Mouse (Mus musculus): ENCODE data around the gene Phb2.

DNA sequence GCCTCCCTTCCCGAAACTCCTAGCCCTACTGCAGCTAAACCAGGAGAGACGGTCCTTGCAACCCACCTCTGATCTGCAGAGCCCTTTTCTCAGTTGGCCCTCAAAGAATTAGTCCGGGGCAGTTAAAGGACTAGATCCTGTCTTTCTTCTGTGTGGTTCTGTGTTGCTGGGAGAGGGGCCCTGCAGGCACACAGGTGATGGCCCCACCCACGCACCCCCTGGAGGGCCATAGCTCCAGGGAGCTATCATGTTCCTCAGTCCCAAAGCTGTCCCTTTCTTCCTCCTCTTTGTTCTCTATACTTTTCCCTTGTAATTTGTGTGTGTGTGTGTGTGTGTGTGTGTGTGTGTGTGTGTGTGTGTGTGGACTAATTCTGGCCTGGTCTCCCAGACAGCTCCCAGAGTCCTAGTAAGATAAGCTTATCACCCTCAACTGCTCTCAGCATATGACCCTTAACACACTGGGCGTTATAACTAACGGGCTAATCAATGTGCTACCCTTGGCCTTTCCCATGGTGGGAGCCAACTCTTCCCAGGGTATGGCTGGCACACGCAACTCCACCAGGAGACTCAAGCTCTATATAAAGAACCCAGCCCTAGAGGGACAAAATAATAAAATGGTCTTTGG, 7.3 kb downstream of the Phb2 start:
- TF ChIP-seq POLR2A (IDR thresholded peaks at IDR 0.05; ENCODE audit: extremely low read depth, insufficient read depth, low read length) (no peak), CTCF (IDR thresholded peaks at IDR 0.05; ENCODE audit: low read depth, low read length) (no peak)

All from liver, adult 2 months (tissue).